Mouse (Mus musculus): ENCODE data around the gene Opcml.

GRCm38 (mm10) chr9:28262896-28263295 lies 472.3 kb downstream of the Opcml start:
- TF ChIP-seq POLR2A (IDR thresholded peaks at IDR 0.05; ENCODE audit: low read depth, low read length) (no peak), CTCF (IDR thresholded peaks at IDR 0.05; ENCODE audit: borderline replicate concordance, insufficient read depth, low read length) (no peak)

All from embryonic fibroblast, embryonic 13.5 days (primary cell).